Mouse (Mus musculus): ENCODE data around the gene Adck1. TPM values are rescaled to one million over a fixed set of nuclear protein-coding genes. Genes with fewer than 3 reads are reported as not detected.

Gene Adck1
- total and polyA plus RNA-seq, 3 experiments, result 26.8 to 33.3 (median 29.4) TPM

GRCm38 (mm10) chr12:88405113-88405512 lies 44.8 kb downstream of the Adck1 start:
- no peaks in the 10 kb centered on the region for H3K9me3 ChIP-seq (replicated peaks; ENCODE audit: low read length)
- no peak overlapping the region for H3K9ac ChIP-seq (ENCODE audit: insufficient read depth, low read depth)
- dilution Hi-C loops (cut with MboI; ENCODE audit: extremely low pct_ligation_motif_present, extremely low pct_unique_long_range_greater_than_20kb, low sequenced_read_pairs) (no loop called here), in situ Hi-C loops (cut with MboI; ENCODE audit: low pct_ligation_motif_present, low pct_unique_long_range_greater_than_20kb, low sequenced_read_pairs) (loop anchor here (10.0 to 25.0 kb wide), 2 partner anchors 300 to 707 kb away; no protein-coding TSS in a partner anchor)
- H3K4me2 ChIP-seq (ENCODE audit: insufficient read depth, low read depth, poor library complexity, severe bottlenecking), result no peak overlapping the region
- peaks cover 23 to 90% of the 10 kb centered on the region in 2 experiments for H3K36me3 ChIP-seq (replicated peaks in 1 of 2; ENCODE audit: control insufficient read depth in 1 of 2, insufficient read depth in 1 of 2, low read length in 1 of 2)
- no peaks in the 10 kb centered on the region for H3K27me3 ChIP-seq (replicated peaks)
- H3K27ac ChIP-seq (ENCODE audit: insufficient read depth, low read depth), result no peak overlapping the region
- H3K4me1 ChIP-seq (ENCODE audit: control insufficient read depth in 1 of 2, insufficient read depth in 2 of 2), result peaks cover 0 to 14% of the 10 kb centered on the region in 2 experiments; a peak in 2 of 4 replicates
- peak; percentile 52 for DNase-seq (ENCODE audit: extremely low read depth)
- H3K4me3 ChIP-seq (replicated peaks in 1 of 3; ENCODE audit: low read depth in 2 of 3, low read length in 2 of 3, poor library complexity in 1 of 3), result no peak overlapping the region
- no peaks in the 10 kb centered on the region for H3K79me2 ChIP-seq (replicated peaks; ENCODE audit: control insufficient read depth, extremely low read depth, insufficient read depth, poor library complexity, severe bottlenecking)
- no peak for TF ChIP-seq MYC (IDR thresholded peaks at IDR 0.05; ENCODE audit: low read depth, low read length)
- peak; percentile 86 for TF ChIP-seq SMC3 (IDR thresholded peaks at IDR 0.05; ENCODE audit: low read depth, low read length)
- TF ChIP-seq CTCF (conservative IDR thresholded peaks at IDR 0.05 in 1 of 2, IDR thresholded peaks at IDR 0.05 in 1 of 2; ENCODE audit: low read depth in 2 of 2, low read length in 2 of 2), result peak; percentile 22 to 74; a peak in 2 of 4 replicates
- TF ChIP-seq POLR2AphosphoS2 (IDR thresholded peaks at IDR 0.05; ENCODE audit: low read depth, low read length), result no peak
- TF ChIP-seq CHD1 (IDR thresholded peaks at IDR 0.05; ENCODE audit: low read depth, low read length), result no peak
- no peak for TF ChIP-seq SIN3A (IDR thresholded peaks at IDR 0.05; ENCODE audit: low read length)
- no peak for TF ChIP-seq UBTF (IDR thresholded peaks at IDR 0.05; ENCODE audit: low read depth, low read length)
- no peak for TF ChIP-seq NELFE (IDR thresholded peaks at IDR 0.05; ENCODE audit: low read depth, low read length)
- TF ChIP-seq RAD21 (IDR thresholded peaks at IDR 0.05; ENCODE audit: low read depth, low read length), result peak; percentile 73

- Histone ChIP-seq H3K27ac (ENCODE audit: insufficient read depth, low read depth) (no peak overlapping the region), H3K4me1 (ENCODE audit: control insufficient read depth in 1 of 2, insufficient read depth in 2 of 2) (peaks cover 0 to 17% of the 10 kb centered on the region in 2 experiments; a peak in 2 of 4 replicates), H3K4me3 (replicated peaks in 1 of 3; ENCODE audit: low read depth in 2 of 3, low read length in 2 of 3, poor library complexity in 1 of 3) (no peak overlapping the region), H3K79me2 (replicated peaks; ENCODE audit: control insufficient read depth, extremely low read depth, insufficient read depth, poor library complexity, severe bottlenecking) (no peaks in the 10 kb centered on the region), H3K9ac (ENCODE audit: insufficient read depth, low read depth) (no peak overlapping the region), H3K9me3 (replicated peaks; ENCODE audit: low read length) (no peaks in the 10 kb centered on the region), H3K4me2 (ENCODE audit: insufficient read depth, low read depth, poor library complexity, severe bottlenecking) (no peak overlapping the region), H3K27me3 (replicated peaks) (no peaks in the 10 kb centered on the region), H3K36me3 (replicated peaks in 1 of 2; ENCODE audit: control insufficient read depth in 1 of 2, insufficient read depth in 1 of 2, low read length in 1 of 2) (peaks cover 13 to 89% of the 10 kb centered on the region in 2 experiments)
- no peak for DNase-seq (ENCODE audit: extremely low read depth)
- dilution Hi-C loops (cut with MboI; ENCODE audit: extremely low pct_ligation_motif_present, extremely low pct_unique_long_range_greater_than_20kb, low sequenced_read_pairs), result no loop called here
- no peak for TF ChIP-seq HCFC1 (IDR thresholded peaks at IDR 0.05; ENCODE audit: low read depth, low read length)
- in situ Hi-C loops (cut with MboI; ENCODE audit: low pct_ligation_motif_present, low pct_unique_long_range_greater_than_20kb, low sequenced_read_pairs), result loop anchor here (10.0 to 25.0 kb wide), 2 partner anchors 297 to 704 kb away; no protein-coding TSS in a partner anchor
These were observed 47.6 kb downstream of the Adck1 start for GRCm38 (mm10) chr12:88407996-88408322.

GRCm38 (mm10) chr12:88408323-88409047 lies 48.1 kb downstream of the Adck1 start:
- peak; percentile 24 for DNase-seq (ENCODE audit: extremely low read depth)
- H3K4me3 ChIP-seq (replicated peaks in 1 of 3; ENCODE audit: low read depth in 2 of 3, low read length in 2 of 3, poor library complexity in 1 of 3), result no peak overlapping the region

More at GRCm38 (mm10) chr12:88408323-88409047, 48.1 kb downstream of the Adck1 start:
- Histone ChIP-seq H3K79me2 (replicated peaks; ENCODE audit: control insufficient read depth, extremely low read depth, insufficient read depth, poor library complexity, severe bottlenecking) (no peaks in the 10 kb centered on the region), H3K4me2 (ENCODE audit: insufficient read depth, low read depth, poor library complexity, severe bottlenecking) (no peak overlapping the region), H3K27me3 (replicated peaks) (no peaks in the 10 kb centered on the region), H3K27ac (ENCODE audit: insufficient read depth, low read depth) (no peak overlapping the region), H3K4me1 (ENCODE audit: control insufficient read depth in 1 of 2, insufficient read depth in 2 of 2) (peaks cover 0 to 21% of the 10 kb centered on the region in 2 experiments; a peak in 2 of 4 replicates), H3K9me3 (replicated peaks; ENCODE audit: low read length) (no peaks in the 10 kb centered on the region), H3K36me3 (replicated peaks in 1 of 2; ENCODE audit: control insufficient read depth in 1 of 2, insufficient read depth in 1 of 2, low read length in 1 of 2) (peaks cover 9 to 89% of the 10 kb centered on the region in 2 experiments), H3K9ac (ENCODE audit: insufficient read depth, low read depth) (no peak overlapping the region)
- in situ Hi-C loops (cut with MboI; ENCODE audit: low pct_ligation_motif_present, low pct_unique_long_range_greater_than_20kb, low sequenced_read_pairs) (loop anchor here (10.0 to 25.0 kb wide), 2 partner anchors 296 to 704 kb away; no protein-coding TSS in a partner anchor), dilution Hi-C loops (cut with MboI; ENCODE audit: extremely low pct_ligation_motif_present, extremely low pct_unique_long_range_greater_than_20kb, low sequenced_read_pairs) (no loop called here)
- TF ChIP-seq USF2 (conservative IDR thresholded peaks at IDR 0.05; ENCODE audit: low read depth, low read length) (no peak), ZNF384 (IDR thresholded peaks at IDR 0.05; ENCODE audit: low read depth, low read length) (peak; percentile 63; the same call in 1 of the 2 replicates), BHLHE40 (IDR thresholded peaks at IDR 0.05; ENCODE audit: low read depth, low read length) (peak; percentile 50), MEF2A (IDR thresholded peaks at IDR 0.05; ENCODE audit: borderline replicate concordance, low read depth, low read length) (peak; percentile 8; the same call in 1 of the 2 replicates), PAX5 (IDR thresholded peaks at IDR 0.05; ENCODE audit: low read length) (no peak), USF1 (IDR thresholded peaks at IDR 0.05; ENCODE audit: low read depth, low read length) (peak; percentile 28; the same call in 1 of the 2 replicates), ETS1 (conservative IDR thresholded peaks at IDR 0.05; ENCODE audit: low read depth, low read length) (no peak)

All from CH12.LX (cell line).